Mouse (Mus musculus) right cerebral cortex, postnatal 4 days (tissue): ENCODE measurements around the gene Stard5.

Experiments
- DNase-seq: peaks from one replicate; pipeline ENCODE4 v3.0.0-alpha.2; 2022

The Stard5 gene

GRCm38 (mm10) chr7:83635726-83636125, 4.0 kb downstream of the Stard5 start:
- no peak for DNase-seq

- DNase-seq, result no peak
Observed at GRCm38 (mm10) chr7:83636425-83636824, 4.7 kb downstream of the Stard5 start.

GRCm38 (mm10) chr7:83637781-83638583, 6.2 kb downstream of the Stard5 start:
- DNase-seq, result no peak

DNA sequence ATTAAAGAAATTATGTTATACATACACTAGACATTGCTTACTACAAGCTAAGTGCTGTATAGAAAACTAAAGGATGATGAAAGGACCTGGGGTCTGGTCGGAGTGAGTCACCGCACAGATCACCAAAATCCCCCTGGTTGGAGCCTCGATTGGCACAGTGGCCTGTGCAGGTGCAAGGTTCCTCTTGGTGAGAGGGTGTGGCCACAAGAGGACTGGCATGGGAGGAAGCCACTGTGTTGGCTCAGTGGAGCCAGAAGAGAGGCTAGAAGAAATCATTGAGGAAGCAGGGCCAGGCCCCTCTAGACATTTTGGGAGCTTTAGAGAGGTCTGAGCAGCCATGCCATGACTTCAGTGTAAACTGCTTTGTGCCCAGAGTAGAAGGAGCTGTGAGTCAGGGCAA, 7.3 kb downstream of the Stard5 start:
- DNase-seq, result no peak

DNA sequence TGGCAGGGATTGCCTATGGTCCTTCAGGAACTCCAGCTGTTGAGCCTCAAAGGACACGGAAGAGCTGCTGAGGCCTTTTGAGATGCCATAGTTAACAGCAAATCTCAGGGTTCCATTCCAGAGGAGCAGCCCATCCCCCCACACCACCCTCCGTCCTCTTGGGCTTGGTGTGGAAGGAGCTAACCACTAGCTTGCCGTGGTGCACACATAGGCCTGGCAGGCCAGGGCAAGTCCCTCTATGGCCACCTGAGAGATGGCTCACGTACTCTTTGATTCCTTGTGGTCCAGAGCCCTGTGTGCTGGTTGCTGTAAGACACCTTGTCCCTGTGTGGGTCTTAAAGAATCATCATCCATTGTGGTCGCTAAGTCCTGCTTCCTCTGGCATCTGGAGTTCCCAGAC, 8.8 kb downstream of the Stard5 start:
- DNase-seq, result no peak

- DNase-seq, result no peak
Observed at GRCm38 (mm10) chr7:83641163-83641562, 9.4 kb downstream of the Stard5 start.

DNA sequence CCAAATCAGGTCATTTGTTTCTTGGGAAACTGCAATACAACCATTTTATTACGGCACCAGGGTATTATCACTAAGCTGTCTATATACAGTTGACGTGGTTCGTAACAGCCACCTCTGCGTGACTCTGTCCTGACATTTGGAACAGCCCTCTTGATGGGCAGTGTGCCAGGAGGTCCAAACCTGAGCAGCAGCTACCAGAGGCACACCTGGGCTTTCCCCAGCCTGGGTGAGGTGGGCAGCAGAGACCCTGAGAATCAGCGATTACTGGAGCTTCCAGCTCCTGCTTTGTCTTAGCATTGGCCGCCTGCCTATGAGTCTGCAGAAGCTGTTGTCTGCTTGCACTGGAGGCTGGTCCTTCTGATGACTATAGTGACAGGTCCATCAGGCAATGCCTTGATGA, 11.8 kb downstream of the Stard5 start:
- DNase-seq, result no peak

- DNase-seq, result no peak
Observed at GRCm38 (mm10) chr7:83644761-83645160, 13.0 kb downstream of the Stard5 start.

GRCm38 (mm10) chr7:83645476-83645875, 13.7 kb downstream of the Stard5 start:
- no peak for DNase-seq

DNA sequence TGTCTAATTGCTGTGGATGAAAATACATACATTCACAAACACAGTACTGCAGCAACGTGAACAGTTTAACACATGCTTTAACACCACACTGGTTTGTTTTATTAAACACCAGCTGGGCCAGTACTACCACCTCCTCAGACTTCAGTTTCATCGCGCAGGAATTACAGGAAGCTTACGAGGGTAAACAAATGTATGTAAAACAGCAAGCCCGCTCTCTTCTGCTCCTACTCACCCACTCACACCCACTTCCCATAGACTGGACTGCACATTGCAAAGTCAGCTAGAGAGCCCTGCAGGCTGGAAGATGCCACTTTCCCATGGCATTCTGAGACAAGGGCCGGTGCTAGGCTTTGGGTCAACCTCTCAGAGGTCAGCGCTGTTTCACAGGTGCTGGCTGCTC, 17.0 kb downstream of the Stard5 start:
- DNase-seq, result no peak

DNA sequence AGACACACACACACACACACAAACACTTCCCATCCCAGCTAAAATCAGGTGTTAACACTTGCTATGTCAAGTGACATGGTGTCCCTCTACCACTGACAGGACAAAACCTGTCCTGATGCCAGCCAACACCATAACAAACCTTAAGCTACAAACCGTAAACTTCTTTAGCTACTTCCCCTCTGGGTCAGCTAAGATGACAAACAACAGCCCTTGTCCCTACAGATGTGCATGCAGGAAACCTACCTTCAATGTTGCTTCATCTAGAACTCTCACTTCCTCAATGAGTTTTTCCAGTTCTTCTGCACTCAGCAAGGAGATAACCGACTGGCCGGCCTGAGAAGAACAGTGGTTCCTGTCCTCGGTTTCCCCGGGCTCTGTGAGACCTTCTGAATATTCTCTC, 18.9 kb downstream of the Stard5 start:
- no peak for DNase-seq

DNA sequence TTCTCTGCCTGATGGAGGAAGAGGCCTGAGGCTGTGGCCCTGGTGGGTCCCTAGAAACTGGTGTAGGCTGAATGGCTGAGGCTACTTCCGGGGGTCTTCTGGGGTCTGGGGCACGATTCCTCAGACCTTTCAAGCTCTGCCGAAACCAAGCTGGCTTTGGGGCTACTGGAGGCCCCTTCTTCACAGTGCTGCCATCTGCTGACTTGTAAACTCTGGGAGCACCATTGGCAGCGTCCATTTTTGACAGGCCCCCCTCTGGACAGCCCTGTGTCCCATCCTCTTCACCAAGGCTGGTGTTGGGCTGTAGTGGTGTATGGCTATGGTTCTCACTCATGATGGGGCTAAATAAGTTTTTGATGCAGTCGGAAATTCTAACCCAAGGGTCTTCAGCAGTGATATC, 20.7 kb downstream of the Stard5 start:
- DNase-seq, result no peak

DNA sequence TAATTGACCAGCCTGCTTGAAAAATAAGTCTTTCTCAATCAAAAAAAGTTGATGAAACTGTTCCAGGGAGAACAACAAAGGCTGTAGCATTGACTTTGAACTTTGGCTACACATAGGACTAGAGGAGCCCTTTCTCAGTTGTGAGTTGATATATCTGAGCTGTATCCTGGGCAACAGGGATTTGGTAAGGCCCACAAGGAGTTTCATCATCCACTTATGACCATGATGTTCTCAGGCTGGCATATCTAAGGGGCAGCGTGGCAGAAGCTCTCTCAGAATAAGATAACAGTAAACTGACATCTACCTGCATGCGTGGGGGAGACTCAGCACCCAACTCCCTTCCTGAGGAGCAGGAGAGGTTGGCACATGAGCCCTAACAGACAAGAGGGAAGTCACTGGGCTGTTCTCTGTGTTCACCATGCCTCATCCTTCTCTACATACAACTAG, 21.9 kb downstream of the Stard5 start:
- no peak for DNase-seq

DNA sequence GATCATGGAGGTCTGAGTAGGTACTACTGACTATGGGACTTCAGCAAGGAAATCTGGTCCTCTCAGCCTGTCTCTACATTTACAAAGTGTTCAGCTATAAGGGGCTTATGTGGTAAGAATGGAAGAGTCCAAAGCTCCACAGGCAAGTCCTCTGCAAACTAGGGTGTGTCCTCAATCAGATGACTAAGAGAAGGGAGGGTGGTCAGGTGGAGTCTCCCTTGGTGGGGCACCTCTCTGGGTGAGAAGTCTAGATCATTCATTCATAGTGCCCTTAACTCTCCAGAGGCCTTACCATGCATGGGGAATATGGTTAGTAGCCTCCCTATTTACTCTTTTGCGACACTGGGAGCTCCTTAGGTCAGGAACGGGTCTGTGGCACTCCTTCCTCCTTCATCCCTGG, 22.4 kb downstream of the Stard5 start:
- DNase-seq, result no peak

GRCm38 (mm10) chr7:83654938-83655630, 23.3 kb downstream of the Stard5 start:
- no peak for DNase-seq

DNA sequence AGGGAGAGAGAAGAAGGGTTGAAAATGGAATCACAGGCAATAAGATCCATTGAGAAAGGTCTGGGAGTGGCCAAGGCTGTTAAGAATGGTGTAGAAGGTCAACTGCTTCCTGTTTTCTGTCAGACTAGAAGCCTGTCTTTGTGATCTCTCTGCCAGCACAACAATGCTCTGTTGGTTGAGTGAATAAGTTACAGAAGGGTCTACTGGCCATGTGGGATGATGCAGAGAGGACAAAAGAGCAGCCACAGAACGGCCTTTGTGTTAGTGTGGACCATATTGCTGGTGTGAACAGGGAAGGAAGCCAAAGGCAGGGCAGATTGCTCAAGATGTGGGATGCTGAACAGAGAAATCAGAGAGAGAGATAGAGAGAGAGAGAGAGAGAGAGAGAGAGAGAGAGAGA, 27.0 kb downstream of the Stard5 start:
- DNase-seq, result no peak

DNA sequence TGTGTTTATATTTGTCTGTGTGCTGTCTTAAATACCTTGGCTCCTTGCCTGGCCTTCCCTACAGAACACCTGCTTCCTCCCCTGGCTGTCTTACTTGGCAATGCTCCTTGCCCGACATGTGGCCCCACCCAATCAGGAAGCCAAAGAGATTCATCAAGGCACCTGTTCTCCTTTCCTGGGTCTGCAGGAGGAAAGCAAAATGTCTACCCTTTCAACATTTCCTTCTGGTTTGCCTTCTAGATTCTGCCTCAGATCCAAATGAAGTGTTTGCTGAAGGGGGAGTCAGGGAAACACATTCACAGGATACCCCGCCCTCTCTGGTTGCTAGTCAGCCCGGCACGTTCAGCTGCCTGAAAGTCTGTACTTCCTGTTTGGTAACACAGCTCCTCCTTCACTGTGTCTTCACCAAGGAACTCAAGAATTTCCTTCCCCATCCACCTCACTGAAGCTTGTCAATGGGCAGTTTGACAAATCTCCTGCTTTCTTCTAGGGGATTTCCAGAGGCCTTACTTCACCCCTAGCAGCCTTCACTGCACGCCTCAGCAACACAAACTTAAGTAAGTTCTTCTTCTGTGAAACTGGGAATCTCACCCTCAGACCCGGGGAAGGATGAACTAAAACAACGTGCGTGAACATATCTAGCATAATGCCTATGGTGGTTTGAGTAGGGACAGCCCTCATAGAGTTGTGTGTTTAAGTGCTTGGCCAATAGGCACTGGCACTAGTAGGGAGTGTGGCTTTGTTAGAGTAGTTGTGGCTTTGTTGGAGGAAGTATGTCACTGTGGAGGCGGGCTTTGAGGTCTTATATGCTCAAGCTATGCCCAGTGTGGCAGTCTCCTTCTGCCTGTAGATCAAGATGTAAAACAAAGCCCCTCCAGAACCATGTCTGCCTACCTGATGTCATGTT, 27.7 kb downstream of the Stard5 start:
- DNase-seq, result no peak

- DNase-seq, result no peak
Observed at GRCm38 (mm10) chr7:83660273-83660691, 28.5 kb downstream of the Stard5 start.

- no peak for DNase-seq
Observed at GRCm38 (mm10) chr7:83661031-83661430, 29.3 kb downstream of the Stard5 start.

GRCm38 (mm10) chr7:83661763-83662162, 30.0 kb downstream of the Stard5 start:
- DNase-seq, result no peak

GRCm38 (mm10) chr7:83662711-83663375, 31.1 kb downstream of the Stard5 start:
- no peak for DNase-seq

- DNase-seq, result no peak
Observed at GRCm38 (mm10) chr7:83666087-83666595, 34.4 kb downstream of the Stard5 start.
